Mouse (Mus musculus): ENCODE results near the gene Hcfc1r1.

DNA sequence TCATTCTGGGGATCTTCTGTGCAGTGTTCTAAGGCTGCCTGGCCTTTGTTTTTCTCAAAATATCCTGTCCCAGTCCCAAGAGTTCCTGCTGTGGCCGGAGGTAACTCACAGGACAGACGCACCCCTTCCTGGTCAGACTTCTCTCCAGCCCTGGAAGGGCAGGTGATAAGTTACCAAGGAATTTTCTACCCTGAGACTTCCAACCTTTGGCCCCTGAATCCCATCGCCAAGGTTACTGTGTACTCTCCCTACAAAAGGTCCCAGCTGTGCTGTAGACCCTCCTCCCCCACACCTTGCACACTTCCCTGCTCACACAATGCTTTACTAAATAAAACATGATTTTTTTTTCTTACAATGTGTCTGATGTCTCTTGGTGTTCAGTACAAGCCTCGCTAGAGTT is 8.7 kb downstream of the Hcfc1r1 start:
- TF ChIP-seq EP300 (IDR thresholded peaks at IDR 0.05; ENCODE audit: low read depth) (no peak), CTCF (IDR thresholded peaks at IDR 0.05; ENCODE audit: low read depth) (no peak)
